Mouse (Mus musculus): ENCODE data around the gene Fzd4.

Gene Fzd4

DNA sequence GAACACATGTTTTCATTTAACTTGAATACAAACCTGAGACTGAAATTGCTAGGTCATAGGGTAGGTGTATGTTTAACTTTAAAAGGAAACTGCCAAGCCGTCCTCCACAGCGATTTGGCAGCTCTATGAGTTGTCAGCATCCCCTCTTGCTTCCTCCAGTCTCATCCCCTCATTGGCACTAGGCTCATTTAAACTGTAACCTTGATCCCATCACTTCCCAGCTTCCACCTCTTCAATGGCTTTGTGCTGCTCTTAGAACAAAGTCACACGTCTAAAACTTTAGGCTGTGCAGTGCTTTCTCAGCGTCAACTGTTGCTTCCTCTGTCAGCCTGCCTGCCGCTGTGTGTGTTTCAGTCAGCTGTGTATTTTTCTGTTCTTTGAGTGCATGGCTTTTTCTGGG is 22.9 kb downstream of the Fzd4 start:
- DNase-seq (ENCODE audit: low spot score in 2 of 2), result no peak

DNA sequence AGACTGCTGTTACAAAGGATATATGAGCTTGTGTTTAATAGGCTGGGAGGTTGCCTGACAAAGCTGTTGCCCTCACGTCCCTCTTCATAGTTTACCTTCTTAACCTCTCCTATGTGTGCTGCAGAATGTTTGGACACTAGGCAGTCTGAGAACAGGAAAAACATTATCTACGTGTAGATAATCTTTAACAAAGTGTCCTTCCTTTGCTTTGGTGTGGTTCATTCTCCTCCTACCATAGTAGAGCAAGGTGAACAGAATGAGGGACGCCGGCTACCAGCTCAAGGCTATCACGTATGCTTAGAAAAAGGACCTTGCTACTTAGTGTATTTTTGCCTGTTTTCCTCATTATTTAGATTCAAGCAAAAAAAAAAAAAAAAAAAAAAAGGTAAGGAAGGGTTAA is 24.6 kb downstream of the Fzd4 start:
- DNase-seq (ENCODE audit: low spot score in 2 of 2), result no peak

DNA sequence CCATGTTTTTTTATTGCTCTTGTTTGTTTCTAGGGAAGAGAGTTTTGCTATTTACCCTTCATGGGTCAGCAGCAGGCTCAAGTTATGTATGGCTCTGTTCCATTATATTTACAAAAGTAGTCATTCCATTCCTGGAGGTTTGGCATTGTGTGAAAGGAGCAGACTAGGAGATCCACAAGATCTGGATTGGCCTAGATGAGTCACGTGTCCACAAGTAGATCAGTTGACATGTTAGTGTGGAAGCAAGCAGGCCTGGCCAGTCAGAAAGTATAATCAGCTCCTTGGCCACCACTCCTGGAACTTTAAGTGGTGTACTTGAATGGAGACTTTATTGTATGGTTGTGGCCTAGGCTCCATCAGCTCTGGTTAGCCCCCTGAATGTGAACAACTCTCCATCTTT is 25.2 kb downstream of the Fzd4 start:
- DNase-seq (ENCODE audit: low spot score in 2 of 2), result no peak

DNA sequence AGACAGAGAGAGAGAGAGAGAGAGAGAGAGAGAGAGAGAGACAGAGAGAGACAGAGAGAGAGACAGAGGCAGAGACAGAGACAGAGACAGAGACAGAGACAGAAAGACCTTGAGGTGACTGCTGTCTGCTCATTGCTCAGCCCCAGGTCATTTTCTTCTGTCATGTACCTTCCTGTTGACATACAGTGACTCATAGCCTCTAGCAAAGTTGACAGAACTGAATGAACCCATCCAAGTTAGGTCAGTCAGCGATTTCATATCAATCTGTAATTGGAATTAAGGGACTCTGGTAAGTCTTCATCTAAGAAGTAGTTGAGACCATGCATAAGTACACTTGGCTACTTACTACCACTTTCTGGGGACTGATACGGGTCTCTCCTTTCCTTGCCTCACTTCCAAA is 27.0 kb downstream of the Fzd4 start:
- DNase-seq (ENCODE audit: low spot score in 2 of 2), result no peak

DNA sequence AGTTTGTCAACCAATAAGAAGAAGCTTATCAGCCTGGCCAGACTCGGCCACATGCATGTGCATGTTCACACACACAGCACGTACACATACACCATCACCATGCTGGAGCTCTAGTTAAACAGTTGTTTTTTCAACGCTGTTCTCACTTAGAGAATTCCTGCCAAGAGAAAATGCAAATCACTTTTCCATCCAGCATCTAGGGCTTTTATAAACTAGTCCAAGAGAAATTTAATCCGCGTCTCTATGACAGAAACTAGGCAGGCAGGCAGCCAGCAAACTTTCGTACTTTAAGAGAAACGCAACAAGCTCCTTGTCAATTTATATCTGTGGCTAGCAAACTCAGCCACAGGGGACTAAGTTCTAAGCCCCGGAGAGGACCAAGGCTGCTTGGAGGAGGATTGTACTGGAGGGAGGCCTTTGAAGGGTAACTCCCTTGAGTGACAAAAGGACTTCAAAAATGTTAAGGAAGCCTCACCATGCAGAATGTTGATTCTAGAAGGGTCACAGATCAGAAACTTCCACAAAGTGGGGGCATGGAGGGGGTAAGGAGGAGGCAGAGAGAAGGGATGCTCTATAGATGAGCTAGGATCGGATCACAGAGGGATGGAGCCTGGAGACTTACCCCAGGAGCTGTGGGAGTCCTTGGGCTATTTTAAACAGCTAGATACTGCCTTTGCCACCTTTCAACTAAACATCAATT is 29.2 kb downstream of the Fzd4 start:
- no peak for DNase-seq (ENCODE audit: low spot score in 2 of 2)

DNA sequence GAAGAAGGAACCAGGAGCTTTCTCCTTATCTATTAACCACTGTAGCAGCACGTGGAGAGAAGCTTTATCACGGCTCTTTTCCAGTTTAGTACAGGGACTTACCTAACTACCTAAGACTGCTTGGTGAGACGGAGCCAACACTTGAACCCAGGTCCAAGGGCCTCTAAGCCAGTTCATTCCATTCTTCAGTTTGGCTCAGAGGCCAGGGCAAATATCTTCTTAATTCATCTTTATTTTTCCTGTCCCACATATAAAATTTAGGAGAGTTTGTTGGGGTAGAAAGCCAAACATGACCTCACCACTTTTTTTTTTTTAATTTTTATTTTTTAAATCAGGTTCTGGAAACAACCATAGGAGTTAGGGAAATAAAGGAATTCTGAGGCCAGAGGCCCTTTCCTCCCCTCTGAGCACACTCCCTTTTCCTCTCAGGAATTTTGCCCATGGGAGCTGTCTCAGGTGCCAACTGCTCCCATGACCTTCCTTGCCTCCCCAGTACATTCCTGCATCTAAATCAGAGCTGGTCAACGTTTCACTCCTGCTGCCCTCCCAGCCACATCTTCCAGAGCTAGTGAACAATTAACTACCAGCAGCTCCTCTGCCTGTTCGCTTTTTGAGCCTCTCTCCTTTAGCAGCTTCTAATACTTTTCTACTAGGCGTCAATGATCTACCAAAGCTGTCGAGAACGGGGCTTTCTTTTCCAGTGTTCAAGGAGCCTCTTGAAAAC is 29.9 kb downstream of the Fzd4 start:
- DNase-seq (ENCODE audit: low spot score in 2 of 2), result no peak

DNA sequence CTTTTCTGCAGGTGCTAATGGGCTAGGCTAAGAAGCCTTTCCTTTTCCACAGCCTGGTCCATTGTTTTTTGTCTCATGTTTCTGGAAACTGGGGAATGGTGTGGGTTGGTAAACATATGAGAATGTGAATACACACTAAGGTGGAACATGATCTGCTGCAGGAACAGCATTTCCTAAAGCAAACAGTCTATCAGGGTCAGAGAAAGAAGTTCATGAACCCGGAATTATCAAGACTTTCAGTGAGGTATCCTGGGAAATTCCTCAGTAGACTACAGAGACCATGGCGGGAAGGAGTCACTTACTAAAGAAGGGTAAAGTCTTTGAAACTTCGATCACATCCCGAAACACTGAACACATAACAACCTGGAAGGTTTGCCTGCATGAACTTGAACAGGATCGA is 32.2 kb downstream of the Fzd4 start:
- DNase-seq (ENCODE audit: low spot score in 2 of 2), result no peak

DNA sequence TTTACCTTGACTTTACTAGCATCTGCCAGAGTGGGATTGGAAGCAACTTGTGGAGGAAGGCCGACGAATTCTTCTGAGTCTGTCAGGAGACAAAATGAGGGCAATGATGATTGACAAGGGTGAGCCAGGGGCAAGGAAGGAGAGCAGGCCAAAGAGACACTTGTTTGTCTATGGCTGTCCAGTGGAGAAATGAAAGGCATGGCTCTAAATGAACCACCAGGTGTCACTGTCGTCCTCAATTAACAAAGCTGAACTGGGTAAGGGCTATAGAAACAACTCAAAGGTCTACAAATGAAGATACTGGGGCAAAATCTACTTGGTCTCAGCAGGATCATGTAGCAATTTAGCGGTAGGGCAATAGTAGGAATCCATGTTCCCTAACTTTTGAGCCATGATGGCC is 33.4 kb downstream of the Fzd4 start:
- DNase-seq (ENCODE audit: low spot score in 2 of 2), result no peak

DNA sequence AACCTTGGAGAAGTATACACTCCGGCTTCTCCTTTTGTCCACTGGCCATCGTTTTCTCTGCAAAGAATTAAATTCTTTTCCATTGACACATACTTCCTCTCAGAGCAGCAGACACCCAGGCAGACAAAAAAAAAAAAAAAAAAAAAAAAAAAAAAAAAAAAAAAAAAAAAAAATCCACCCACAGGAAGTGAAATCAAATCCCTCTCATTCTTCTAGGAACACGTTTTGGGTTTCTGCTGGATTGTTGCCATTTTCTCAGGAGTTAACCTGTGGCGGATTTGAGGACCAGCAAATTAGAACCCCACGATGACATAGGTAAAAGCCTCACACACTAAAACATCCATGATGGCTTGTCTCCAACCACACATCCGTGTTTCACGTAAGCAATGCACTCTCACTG is 37.1 kb downstream of the Fzd4 start:
- DNase-seq (ENCODE audit: low spot score in 2 of 2), result no peak

DNA sequence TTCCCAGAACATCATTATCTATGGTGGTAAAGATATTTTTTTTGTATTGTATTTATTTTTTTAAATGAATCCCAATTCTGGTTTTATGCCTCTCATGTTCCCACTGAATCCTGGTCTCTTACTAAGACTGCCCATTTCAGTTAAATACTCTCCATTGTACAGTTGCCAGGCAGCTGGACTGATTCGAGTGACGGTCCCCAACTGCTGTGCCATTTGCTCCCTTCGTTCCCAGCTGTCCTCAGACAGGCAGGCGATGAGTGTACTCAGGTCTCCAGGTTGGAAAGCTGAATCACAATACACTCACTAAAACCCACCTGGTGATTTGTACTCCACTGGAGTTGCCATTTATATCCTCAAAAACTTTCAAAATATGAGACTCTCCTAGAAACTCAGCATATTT is 38.1 kb downstream of the Fzd4 start:
- no peak for DNase-seq (ENCODE audit: low spot score in 2 of 2)

DNA sequence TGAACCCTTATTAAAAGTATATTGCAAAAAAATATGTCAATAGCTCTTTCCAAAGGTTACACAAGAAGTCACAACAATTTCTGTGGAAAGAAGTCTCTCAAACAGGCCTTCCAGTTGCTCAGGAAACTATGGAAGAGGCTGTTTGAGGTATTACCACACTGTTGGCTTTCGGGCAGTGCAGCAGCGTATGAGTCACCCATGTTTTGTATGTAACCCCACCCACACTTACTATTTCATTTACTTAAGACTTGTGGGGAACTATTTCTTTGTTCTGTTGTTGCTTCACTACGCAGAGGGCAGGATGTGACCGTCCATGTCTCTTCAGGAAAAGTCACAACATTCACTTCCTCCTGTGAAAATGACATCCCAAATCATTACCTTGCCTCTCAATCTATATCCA is 41.0 kb downstream of the Fzd4 start:
- DNase-seq (ENCODE audit: low spot score in 2 of 2), result no peak

DNA sequence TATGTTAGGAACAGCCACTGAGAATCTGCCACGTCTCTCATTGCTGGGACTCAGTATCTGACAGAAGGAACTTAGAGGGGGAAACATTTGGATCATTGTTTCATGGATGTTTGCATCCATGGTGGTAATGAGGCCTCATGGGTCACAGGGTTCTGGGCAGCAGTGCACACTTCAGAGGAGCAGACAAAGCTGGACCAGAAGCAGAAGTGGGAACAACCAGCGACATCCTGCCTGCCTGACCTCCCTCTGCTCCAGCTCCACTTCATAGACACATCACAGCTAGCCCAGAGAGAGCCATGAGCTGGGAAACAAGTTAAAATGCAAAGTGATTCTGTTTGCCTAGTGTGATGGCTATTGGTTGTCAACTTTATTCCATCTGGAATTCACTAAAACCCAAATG is 46.2 kb downstream of the Fzd4 start:
- DNase-seq (ENCODE audit: low spot score in 2 of 2), result no peak

DNA sequence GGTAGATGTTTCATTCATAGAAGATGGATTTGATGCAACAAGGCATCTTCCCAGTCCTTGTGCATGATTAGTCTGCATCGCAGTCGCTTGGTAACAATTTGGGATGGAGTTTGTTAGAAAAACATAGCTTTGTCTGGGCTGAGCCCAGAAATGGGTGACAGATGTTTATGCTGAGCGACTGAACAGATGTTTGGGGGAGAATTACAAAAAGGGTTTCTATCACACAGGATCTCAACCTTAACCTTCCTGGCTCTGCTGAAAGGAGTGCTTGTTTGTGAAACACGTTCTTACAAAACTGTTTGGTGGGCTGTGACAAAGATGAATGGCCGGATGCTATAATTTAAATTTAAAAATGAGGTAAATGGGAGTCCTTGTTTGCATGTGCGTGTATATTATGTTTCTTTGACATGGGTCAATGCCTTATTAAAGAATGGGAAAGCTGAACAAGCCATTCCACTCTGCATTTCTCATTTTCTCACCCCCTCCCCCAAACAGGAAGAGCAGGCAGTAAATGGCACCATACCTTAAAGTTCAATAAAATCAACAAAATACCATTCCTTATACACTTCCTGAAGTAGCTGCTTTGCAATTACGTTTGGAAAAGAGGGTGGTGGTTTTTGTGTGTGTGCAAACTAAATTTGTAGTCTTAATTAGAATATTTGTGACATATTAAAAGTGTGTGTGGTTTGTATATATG is 52.4 kb downstream of the Fzd4 start:
- DNase-seq (ENCODE audit: low spot score in 2 of 2), result no peak

DNA sequence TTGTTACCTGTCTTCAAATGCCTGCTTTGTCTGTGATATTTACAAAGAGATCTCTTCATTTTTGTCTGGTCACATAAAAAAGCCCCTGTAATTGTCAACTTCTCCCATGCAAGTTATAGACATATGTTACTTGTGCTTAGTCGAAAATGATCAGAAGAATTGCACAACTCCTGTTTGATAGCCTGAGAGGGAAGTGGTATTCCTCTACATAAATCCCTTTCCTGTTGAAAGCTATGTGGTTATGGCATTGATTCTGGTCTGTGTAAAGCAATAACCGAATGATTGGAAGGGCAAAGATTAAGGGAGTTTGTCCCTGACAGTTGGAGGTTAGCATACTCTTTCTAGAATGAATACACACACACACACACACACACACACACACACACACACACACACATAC is 55.5 kb downstream of the Fzd4 start:
- no peak for DNase-seq (ENCODE audit: low spot score in 2 of 2)

DNA sequence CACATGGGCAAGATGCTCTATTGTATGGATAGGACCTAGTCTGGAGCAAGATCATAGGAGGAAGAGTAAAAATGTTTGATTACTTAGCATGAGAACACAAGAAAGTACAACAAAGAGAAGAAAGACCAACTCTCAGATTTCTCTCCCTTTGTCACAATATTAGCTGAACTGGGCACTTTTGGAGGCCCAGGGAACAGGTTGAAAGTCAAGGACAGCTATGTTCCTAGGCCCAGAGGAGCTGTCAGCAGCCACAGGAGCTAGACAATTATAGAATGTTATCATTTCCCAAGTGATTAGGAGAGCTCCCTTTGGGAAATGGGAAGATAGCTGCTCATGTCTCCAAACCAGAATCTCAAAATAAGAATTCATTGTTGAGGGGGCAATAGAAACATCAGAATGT is 56.8 kb downstream of the Fzd4 start:
- no peak for DNase-seq (ENCODE audit: low spot score in 2 of 2)

DNA sequence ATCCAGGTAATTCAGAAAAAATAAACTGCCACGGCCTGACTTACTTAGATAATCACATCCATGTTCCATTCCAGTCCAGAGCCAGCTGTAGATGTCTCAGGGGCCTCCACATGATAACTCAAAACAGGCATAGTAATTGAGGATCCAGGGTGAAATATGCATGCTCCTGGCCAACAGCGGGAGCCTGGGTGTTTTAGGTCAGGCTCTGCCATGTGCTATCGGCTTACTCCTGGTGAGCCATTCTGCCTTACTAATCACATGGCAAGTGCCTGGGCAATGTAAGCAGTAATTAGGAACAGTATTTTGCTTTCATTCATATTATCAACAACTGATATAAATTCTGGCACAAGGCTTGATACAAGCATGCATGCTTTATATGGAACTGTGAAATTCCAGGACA is 57.2 kb downstream of the Fzd4 start:
- DNase-seq (ENCODE audit: low spot score in 2 of 2), result no peak

Data from spleen, postnatal 36 days (tissue).